Mouse (Mus musculus) limb, embryonic 14.5 days (tissue): ENCODE results near the gene Kcnip1. TPM values are rescaled to one million over a fixed set of nuclear protein-coding genes. Genes with fewer than 3 reads are reported as not detected.

ENCODE experiments used
- ATAC-seq: fragments of 200-750 bp; cut with Nextera tagmentation; 2 replicates; pipeline ENCODE4 v1.8.0; 2017; ENCODE audit warnings: low read depth, moderate number of reproducible peaks, moderate TSS enrichment; ENCODE audit not compliant: low FRiP score
- DNase-seq: peaks from one replicate; pipeline ENCODE4 v3.0.0-alpha.2; 2015; ENCODE audit warnings: low spot score
- H3K27ac ChIP-seq: fragments of 300-500 bp; sonication (generic); replicated peaks from 2 replicates; pipeline ENCODE4 v1.5.1; 2014; ENCODE audit warnings: low read depth, mild to moderate bottlenecking, low read length, moderate library complexity, mixed read lengths
- H3K27me3 ChIP-seq: fragments of 300-500 bp; sonication (generic); 2 replicates; pipeline ENCODE4 v1.6.1; 2014; ENCODE audit warnings: low read length, mixed read lengths; ENCODE audit not compliant: control insufficient read depth, insufficient read depth
- H3K36me3 ChIP-seq: fragments of 300-500 bp; sonication (generic); 2 replicates; pipeline ENCODE4 v1.6.1; 2014; ENCODE audit warnings: mild to moderate bottlenecking, low read length, moderate library complexity, mixed read lengths; ENCODE audit not compliant: control insufficient read depth, insufficient read depth
- H3K4me1 ChIP-seq: fragments of 300-500 bp; sonication (generic); 2 replicates; pipeline ENCODE4 v1.6.1; 2014; ENCODE audit warnings: antibody characterized with exemption, low read length, mixed read lengths; ENCODE audit not compliant: control insufficient read depth, insufficient read depth
- H3K4me2 ChIP-seq: fragments of 300-500 bp; sonication (generic); replicated peaks from 2 replicates; pipeline ENCODE4 v1.6.1; 2014; ENCODE audit warnings: low read depth, mild to moderate bottlenecking, low read length, moderate library complexity; ENCODE audit not compliant: severe bottlenecking
- H3K4me3 ChIP-seq: fragments of 300-500 bp; sonication (generic); replicated peaks from 2 replicates; pipeline ENCODE4 v1.5.1; 2014; ENCODE audit warnings: low read length
- H3K9ac ChIP-seq: fragments of 300-500 bp; sonication (generic); 2 replicates; pipeline ENCODE4 v1.6.1; 2014; ENCODE audit warnings: mild to moderate bottlenecking, low read depth, low read length, moderate library complexity; ENCODE audit not compliant: severe bottlenecking
- H3K9me3 ChIP-seq: fragments of 300-500 bp; sonication (generic); 2 replicates; pipeline ENCODE4 v1.6.1; 2016; ENCODE audit warnings: low read length; ENCODE audit not compliant: control insufficient read depth
- POLR2A ChIP-seq: fragments of 200-500 bp; IDR thresholded peaks from 2 replicates; pipeline ENCODE4 v1.8.0; 2012; ENCODE audit warnings: inconsistent platforms, mild to moderate bottlenecking, moderate library complexity, borderline replicate concordance; ENCODE audit not compliant: insufficient read depth, insufficient read length; ENCODE audit errors: extremely low read depth
- WGBS: fragments of 180-500 bp; shearing (Covaris S2); extraction: QIAGEN DNeasy Blood & Tissue Kit; methylation state at CpG from one replicate; pipeline ENCODE4 v1.1.7; 2014; 5-methylcytosine and 5-hydroxymethylcytosine counted together
- polyA plus RNA-seq, 2 experiments: library from polyadenylated mRNA; depleted of rRNA in 1 of 2; stranded (reverse) in 1 of 2; unstranded in 1 of 2; fragments of >200 nt; fragmentation: Nextera tagmentation in 1 of 2; extraction: Ambion mirVana in 1 of 2; gene quantifications; 2 replicates each; pipeline versions ENCODE4 v1.2.1 to v1.2.3; 2012 to 2014

Gene Kcnip1
- polyA plus RNA-seq, 2 experiments = 3.4 to 5.0 TPM

- Histone ChIP-seq H3K27ac (no peak overlapping the region), H3K4me1 (no peaks in the 10 kb centered on the region), H3K9me3 (no peaks in the 10 kb centered on the region), H3K4me2 (no peak overlapping the region), H3K4me3 (no peak overlapping the region), H3K9ac (no peak overlapping the region), H3K36me3 (no peaks in the 10 kb centered on the region), H3K27me3 (no peaks in the 10 kb centered on the region)
- no peak for DNase-seq
- WGBS = 81% methylated on average over 3 of the region's 3 CpGs
- no peak for TF ChIP-seq POLR2A
- ATAC-seq = no peak
These were observed 246.6 kb downstream of the Kcnip1 start for GRCm38 (mm10) chr11:33746402-33746801.

- no peak for DNase-seq
- TF ChIP-seq POLR2A = no peak
- H3K27ac ChIP-seq = no peak overlapping the region
- ATAC-seq = no peak
- no peaks in the 10 kb centered on the region for H3K36me3 ChIP-seq
- H3K27me3 ChIP-seq = no peaks in the 10 kb centered on the region
- 89% methylated on average over 3 of the region's 3 CpGs for WGBS
- no peak overlapping the region for H3K4me3 ChIP-seq
- no peak overlapping the region for H3K9ac ChIP-seq
- no peaks in the 10 kb centered on the region for H3K4me1 ChIP-seq
- H3K4me2 ChIP-seq = no peak overlapping the region
- no peaks in the 10 kb centered on the region for H3K9me3 ChIP-seq
These were observed 247.1 kb downstream of the Kcnip1 start for GRCm38 (mm10) chr11:33745821-33746329.

- no peaks in the 10 kb centered on the region for H3K36me3 ChIP-seq
- H3K4me3 ChIP-seq = no peak overlapping the region
- no peak overlapping the region for H3K9ac ChIP-seq
- no peaks in the 10 kb centered on the region for H3K9me3 ChIP-seq
- TF ChIP-seq POLR2A = no peak
- no peak overlapping the region for H3K27ac ChIP-seq
- H3K4me2 ChIP-seq = no peak overlapping the region
- no peaks in the 10 kb centered on the region for H3K27me3 ChIP-seq
- no peak for DNase-seq
- WGBS = 45% methylated on average over 7 of the region's 7 CpGs
- ATAC-seq = no peak
- no peaks in the 10 kb centered on the region for H3K4me1 ChIP-seq
These were observed 248.5 kb downstream of the Kcnip1 start for GRCm38 (mm10) chr11:33744429-33744828.

- Histone ChIP-seq H3K4me2 (no peak overlapping the region), H3K36me3 (no peaks in the 10 kb centered on the region), H3K27me3 (no peaks in the 10 kb centered on the region), H3K9me3 (no peaks in the 10 kb centered on the region), H3K9ac (no peak overlapping the region), H3K27ac (no peak overlapping the region), H3K4me3 (no peak overlapping the region), H3K4me1 (no peaks in the 10 kb centered on the region)
- TF ChIP-seq POLR2A = no peak
- DNase-seq (no peak), ATAC-seq (no peak)
- WGBS = 78% methylated on average over 3 of the region's 3 CpGs
These were observed 252.8 kb downstream of the Kcnip1 start for GRCm38 (mm10) chr11:33740187-33740586.

GRCm38 (mm10) chr11:33736426-33736825 is 256.5 kb downstream of the Kcnip1 start:
- Histone ChIP-seq H3K36me3 (no peaks in the 10 kb centered on the region), H3K9me3 (no peaks in the 10 kb centered on the region), H3K4me2 (no peak overlapping the region), H3K27me3 (no peaks in the 10 kb centered on the region), H3K9ac (no peak overlapping the region), H3K27ac (no peak overlapping the region), H3K4me3 (no peak overlapping the region), H3K4me1 (no peaks in the 10 kb centered on the region)
- DNase-seq (no peak), ATAC-seq (no peak)
- 51% methylated on average over 10 of the region's 10 CpGs for WGBS
- TF ChIP-seq POLR2A = no peak

GRCm38 (mm10) chr11:33733269-33733668 is 259.7 kb downstream of the Kcnip1 start:
- WGBS = 8% methylated on average over 3 of the region's 3 CpGs
- peak; percentile 81 for DNase-seq
- no peak for TF ChIP-seq POLR2A
- Histone ChIP-seq H3K36me3 (no peaks in the 10 kb centered on the region), H3K4me3 (no peak overlapping the region), H3K27me3 (no peaks in the 10 kb centered on the region), H3K4me2 (no peak overlapping the region), H3K27ac (no peak overlapping the region), H3K9ac (no peak overlapping the region), H3K4me1 (no peaks in the 10 kb centered on the region), H3K9me3 (no peaks in the 10 kb centered on the region)
- ATAC-seq = peak; percentile 50; the same call in 1 of the 2 replicates
